Mouse (Mus musculus) C2C12 (cell line): ENCODE results near the gene Farsb. TPM values are rescaled to one million over a fixed set of nuclear protein-coding genes. Genes with fewer than 3 reads are reported as not detected.

ENCODE experiments used
- H3K27me3 ChIP-seq: one replicate; pipeline ENCODE4 v1.6.1; 2011; ENCODE audit not compliant: control insufficient read depth, insufficient read depth, insufficient read length
- H3K36me3 ChIP-seq: one replicate; pipeline ENCODE4 v1.6.1; 2011; ENCODE audit not compliant: control insufficient read depth, insufficient read depth
- H3K4me3 ChIP-seq: one replicate; pipeline ENCODE4 v1.5.1; 2011; ENCODE audit warnings: mild to moderate bottlenecking, control low read depth; ENCODE audit not compliant: poor library complexity, insufficient read depth, severe bottlenecking
- H3K79me2 ChIP-seq: one replicate; pipeline ENCODE4 v1.6.1; 2011; ENCODE audit not compliant: control insufficient read depth, insufficient read depth
- H3K79me3 ChIP-seq: one replicate; pipeline ENCODE4 v1.6.1; 2011; ENCODE audit warnings: low read depth, control low read depth
- H3ac ChIP-seq: one replicate; pipeline ENCODE3; 2011; ENCODE audit warnings: low read depth; ENCODE audit not compliant: control insufficient read depth, insufficient read length
- CEBPB ChIP-seq: IDR thresholded peaks from one replicate; pipeline ENCODE4 v1.6.1; 2011; ENCODE audit warnings: low read depth, mild to moderate bottlenecking, control low read depth, moderate library complexity
- CTCF ChIP-seq: IDR thresholded peaks from one replicate; pipeline ENCODE4 v1.5.1; 2011; ENCODE audit not compliant: control insufficient read depth, insufficient read depth, insufficient read length
- FOSL1 ChIP-seq: IDR thresholded peaks from one replicate; pipeline ENCODE4 v1.8.0; 2011; ENCODE audit warnings: mild to moderate bottlenecking, low read length; ENCODE audit not compliant: poor library complexity, insufficient read depth, severe bottlenecking
- MAX ChIP-seq: IDR thresholded peaks from one replicate; pipeline ENCODE4 v1.6.1; 2011; ENCODE audit warnings: mild to moderate bottlenecking, control low read depth
- MYOD1 ChIP-seq: IDR thresholded peaks from one replicate; pipeline ENCODE4 v1.6.1; 2011; ENCODE audit warnings: low read depth; ENCODE audit not compliant: control insufficient read depth, insufficient read length
- MYOG ChIP-seq: IDR thresholded peaks from one replicate; pipeline ENCODE4 v1.6.1; 2011; ENCODE audit not compliant: control insufficient read depth, insufficient read length; ENCODE audit errors: extremely low read depth
- USF1 ChIP-seq: IDR thresholded peaks from one replicate; pipeline ENCODE4 v1.6.1; 2011; ENCODE audit warnings: low read depth, mild to moderate bottlenecking, control low read depth, moderate library complexity
- polyA plus RNA-seq: library from polyadenylated mRNA; unstranded; fragments of >200 nt; fragmentation: generic; extraction: Trizol; gene quantifications from one replicate; pipeline ENCODE4 v1.2.1, GENCODE M21; 2012; ENCODE audit warnings: missing spikeins

The Farsb gene
- polyA plus RNA-seq, 1 experiment, result 53.6 TPM

- no peak for TF ChIP-seq CTCF
- no peak for TF ChIP-seq MYOG
- no peak for TF ChIP-seq CEBPB
- no peak for TF ChIP-seq MYOD1
- no peak for TF ChIP-seq MAX
- no peak for TF ChIP-seq FOSL1
- TF ChIP-seq USF1, result no peak
- H3ac ChIP-seq, result no peak overlapping the region
- no peaks in the 10 kb centered on the region for H3K79me3 ChIP-seq
- no peaks in the 10 kb centered on the region for H3K79me2 ChIP-seq
- no peak overlapping the region for H3K4me3 ChIP-seq
- H3K27me3 ChIP-seq, result no peaks in the 10 kb centered on the region
- H3K36me3 ChIP-seq, result no peaks in the 10 kb centered on the region
Measured at GRCm38 (mm10) chr1:78370121-78370520, 118.6 kb downstream of the Farsb start.

Other genes starting within 250 kb of the Farsb start
- 0.08 TPM for gene Sgpp2, start 178.6 kb downstream of the Farsb start, polyA plus RNA-seq
- gene Mogat1, start 22.1 kb upstream of the Farsb start, polyA plus RNA-seq, result not detected
- not detected for gene BC035947, start 23.3 kb upstream of the Farsb start, polyA plus RNA-seq
- 19.8 TPM for gene Acsl3, start 168.9 kb upstream of the Farsb start, polyA plus RNA-seq
- gene Utp14b, start 169.1 kb upstream of the Farsb start, polyA plus RNA-seq, result 2.4 TPM